8 mouse cellular contexts compared by ENCODE assay signal in the genomic region with DNA sequence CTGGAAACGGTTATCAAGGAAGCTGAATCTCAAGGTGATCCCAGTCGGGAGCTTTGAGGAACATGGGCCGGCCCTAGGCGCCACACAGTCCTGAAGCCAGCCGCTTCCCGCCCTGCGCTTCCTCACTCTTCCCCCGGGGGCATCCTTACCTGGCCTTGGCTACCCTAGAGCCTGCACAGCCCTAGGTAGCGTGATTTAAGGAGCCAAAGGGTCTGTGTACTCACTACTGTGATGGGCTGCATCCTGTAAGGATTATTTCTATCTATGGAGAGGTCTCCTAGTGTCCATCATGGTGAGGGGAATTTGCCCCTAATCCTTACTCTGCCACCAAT. TPM values are rescaled to one million over a fixed set of nuclear protein-coding genes. Genes with fewer than 3 reads are reported as not detected.
DNase-seq lines count a peak whose midpoint lies in the region; ATAC-seq and TF ChIP-seq lines count a peak whose summit lies in the region.

No protein-coding gene starts in this region.

- peak; percentile 41 for TF ChIP-seq CTCF in kidney, adult 2 months (conservative IDR thresholded peaks at IDR 0.05; ENCODE audit: insufficient read depth, insufficient read length, low read depth, low read length)
- TF ChIP-seq CTCF in bone marrow, adult 2 months (IDR thresholded peaks at IDR 0.05; ENCODE audit: control insufficient read depth, insufficient read depth, low read length), result peak; percentile 15; the same call in 1 of the 2 replicates

- H3K4me1 ChIP-seq in kidney, adult 2 months (ENCODE audit: control insufficient read depth, insufficient read depth, low read length), result peaks cover 4% of the 10 kb centered on the region; the same call in 1 of the 2 replicates
- no peaks in the 10 kb centered on the region for H3K4me1 ChIP-seq in bone marrow, adult 2 months (ENCODE audit: control insufficient read depth, insufficient read depth, low read length)
- peaks cover 23% of the 10 kb centered on the region for H3K4me1 ChIP-seq in megakaryocyte, embryonic 14.5 days

- H3K9me3 ChIP-seq in megakaryocyte, embryonic 14.5 days, result no peaks in the 10 kb centered on the region

- no peaks in the 10 kb centered on the region for H3K36me3 ChIP-seq in kidney, adult 2 months (ENCODE audit: control insufficient read depth, insufficient read depth, low read length)
- peaks cover 18% of the 10 kb centered on the region for H3K36me3 ChIP-seq in megakaryocyte, embryonic 14.5 days (replicated peaks; ENCODE audit: low read length)

- no peak for DNase-seq in kidney, adult 2 months
- no peak for DNase-seq in kidney, adult 18-20 months
- no peak for DNase-seq in gastrocnemius, adult 18-20 months (ENCODE audit: low spot score)
- DNase-seq in cerebellum, adult 8-10 months, result no peak
- no peak for DNase-seq in cerebellum, postnatal 4 days (ENCODE audit: low spot score in 2 of 2)

- WGBS in kidney, adult 2 months, result 0% methylated on average over 9 of the region's 9 CpGs
- WGBS in bone marrow, adult 2 months, result 1% methylated on average over 9 of the region's 9 CpGs

- peak overlapping the region; percentile 34 for H3K27ac ChIP-seq in kidney, adult 2 months (ENCODE audit: insufficient read depth, low read depth, low read length)
- H3K27ac ChIP-seq in bone marrow, adult 2 months (ENCODE audit: control insufficient read depth, insufficient read depth, low read depth, low read length, poor library complexity), result no peak overlapping the region

- peak overlapping the region; percentile 77 for H3K4me3 ChIP-seq in kidney, adult 2 months (ENCODE audit: insufficient read depth, low read depth, low read length)
- H3K4me3 ChIP-seq in bone marrow, adult 2 months (replicated peaks; ENCODE audit: control insufficient read depth, low read depth, low read length), result peak overlapping the region; percentile 61
- H3K4me3 ChIP-seq in megakaryocyte, embryonic 14.5 days (replicated peaks), result peak overlapping the region; percentile 94

- peak; percentile 28 for TF ChIP-seq POLR2A in kidney, adult 2 months (IDR thresholded peaks at IDR 0.05; ENCODE audit: low read depth, low read length)
- TF ChIP-seq POLR2A in bone marrow, adult 2 months (IDR thresholded peaks at IDR 0.05; ENCODE audit: borderline replicate concordance, control insufficient read depth, low read depth, low read length), result no peak

- peak; percentile 72 for ATAC-seq in granulocyte monocyte progenitor cell, adult 5-6 weeks (replicated peaks; ENCODE audit: poor library complexity, severe bottlenecking)

- H3K27me3 ChIP-seq in kidney, adult 2 months (replicated peaks; ENCODE audit: control insufficient read depth, insufficient read depth, low read length), result no peaks in the 10 kb centered on the region
- H3K27me3 ChIP-seq in megakaryocyte, embryonic 14.5 days (replicated peaks), result no peaks in the 10 kb centered on the region

RNA-seq across cellular contexts. Expression of a gene that starts 0.4 kb away (rescaled TPM):
- 2.8 and 4.4 TPM in 2 replicates for polyA plus RNA-seq in kidney, adult 2 months (2012; rRNA removed)
- 4.7 and 7.1 TPM in 2 replicates for polyA plus RNA-seq in bone marrow, adult 2 months (2011; ENCODE audit: insufficient read depth, insufficient read length, low replicate concordance, missing spikeins)
- total RNA-seq in granulocyte monocyte progenitor cell, adult 5-6 weeks (2014; fragmentation: Nextera tagmentation), result 5.5 and 12.8 TPM in 2 replicates
- total RNA-seq in granulocyte monocyte progenitor cell, adult 5-6 weeks (2017), result 17.7 and 18.2 TPM in 2 replicates
- polyA plus RNA-seq in megakaryocyte, embryonic 14.5 days (2012; ENCODE audit: insufficient read depth, low replicate concordance), result 1.2 and 2.2 TPM in 2 replicates
- total RNA-seq in gastrocnemius, adult 18-20 months (2021), result 1 to 10 TPM; 2.0 to 2.5 TPM

RNA-seq across cellular contexts. Expression of a gene that starts 36.6 kb away (rescaled TPM):
- 10.7 and 11.6 TPM in 2 replicates for polyA plus RNA-seq in kidney, adult 2 months (2012; rRNA removed)
- polyA plus RNA-seq in bone marrow, adult 2 months (2011; ENCODE audit: insufficient read depth, insufficient read length, low replicate concordance, missing spikeins), result 5.4 and 11.4 TPM in 2 replicates
- total RNA-seq in granulocyte monocyte progenitor cell, adult 5-6 weeks (2014; fragmentation: Nextera tagmentation), result 18.0 and 27.8 TPM in 2 replicates
- total RNA-seq in granulocyte monocyte progenitor cell, adult 5-6 weeks (2017), result 27.3 and 58.6 TPM in 2 replicates
- not detected in 2 replicates for polyA plus RNA-seq in megakaryocyte, embryonic 14.5 days (2012; ENCODE audit: insufficient read depth, low replicate concordance)
- 10 to 100 TPM in 1 of 2 experiments, 1 to 10 TPM in 1; 6.7 to 12.5 TPM for total RNA-seq in gastrocnemius, adult 18-20 months (2021)
